ENCODE assay signal across 8 mouse cellular contexts in the genomic region with DNA sequence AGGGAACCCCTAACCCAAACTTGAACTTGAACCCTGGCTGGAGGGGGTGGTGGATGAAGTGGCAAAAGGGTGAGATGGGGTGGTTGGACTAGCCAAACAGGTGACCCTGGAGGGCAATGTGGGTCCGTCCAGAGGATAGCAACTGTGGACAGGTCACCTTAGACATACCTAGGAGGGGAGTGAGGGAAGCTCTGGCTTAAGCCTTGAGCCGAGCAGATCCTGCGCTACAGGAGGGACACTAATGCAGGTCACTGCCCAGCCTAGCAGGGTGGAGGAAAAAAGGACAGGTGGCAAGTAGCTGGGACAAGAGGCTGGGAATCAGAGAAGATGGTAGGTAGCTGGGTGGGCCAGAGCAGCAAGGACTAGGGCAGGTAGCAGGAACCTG. TPM values are rescaled to one million over a fixed set of nuclear protein-coding genes. Genes with fewer than 3 reads are reported as not detected.
DNase-seq lines count a peak whose midpoint lies in the region; ATAC-seq and TF ChIP-seq lines count a peak whose summit lies in the region.

No protein-coding gene starts in this region.

- no peak for ATAC-seq in forebrain, embryonic 16.5 days
- ATAC-seq in liver, embryonic 16.5 days (ENCODE audit: low read depth): no peak

- peak overlapping the region; percentile 94 for H3K4me2 ChIP-seq in forebrain, embryonic 16.5 days (ENCODE audit: low read length)
- peak overlapping the region; percentile 97 for H3K4me2 ChIP-seq in liver, embryonic 16.5 days (ENCODE audit: low read depth, low read length)

- peak overlapping the region; percentile 90 for H3K9ac ChIP-seq in heart, adult 2 months (ENCODE audit: low read depth, low read length)
- H3K9ac ChIP-seq in forebrain, embryonic 16.5 days (replicated peaks; ENCODE audit: low read depth, low read length): peak overlapping the region; percentile 80
- H3K9ac ChIP-seq in liver, embryonic 16.5 days (ENCODE audit: low read depth, low read length): peak overlapping the region; percentile 99

- peak overlapping the region; percentile 86 for H3K4me3 ChIP-seq in heart, adult 2 months
- H3K4me3 ChIP-seq in E14TG2a.4 (replicated peaks; ENCODE audit: low read length): peak overlapping the region; percentile 91
- peak overlapping the region; percentile 99 for H3K4me3 ChIP-seq in forebrain, embryonic 16.5 days (replicated peaks; ENCODE audit: low read length)
- H3K4me3 ChIP-seq in liver, embryonic 16.5 days (ENCODE audit: low read depth, low read length): peak overlapping the region; percentile 96

- no peaks in the 10 kb centered on the region for H3K9me3 ChIP-seq in E14TG2a.4 (ENCODE audit: low read length)
- no peaks in the 10 kb centered on the region for H3K9me3 ChIP-seq in forebrain, embryonic 16.5 days (ENCODE audit: control insufficient read depth, low read length)
- H3K9me3 ChIP-seq in liver, embryonic 16.5 days (replicated peaks; ENCODE audit: control insufficient read depth, low read length): no peaks in the 10 kb centered on the region

- TF ChIP-seq POLR2A in heart, adult 2 months (IDR thresholded peaks at IDR 0.05; ENCODE audit: insufficient read depth, low read depth, low read length): no peak

- TF ChIP-seq EP300 in heart, adult 2 months (IDR thresholded peaks at IDR 0.05; ENCODE audit: insufficient read depth, low read depth, low read length): no peak

- no peak for TF ChIP-seq CTCF in heart, adult 2 months (IDR thresholded peaks at IDR 0.05)
- TF ChIP-seq CTCF in E14TG2a.4 (conservative IDR thresholded peaks at IDR 0.05; ENCODE audit: low read length): no peak

- H3K36me3 ChIP-seq in heart, adult 2 months (ENCODE audit: control insufficient read depth, insufficient read depth, low read length): peaks cover 3% of the 10 kb centered on the region
- H3K36me3 ChIP-seq in E14TG2a.4 (ENCODE audit: insufficient read depth, low read length): peaks cover 52% of the 10 kb centered on the region
- H3K36me3 ChIP-seq in forebrain, embryonic 16.5 days (ENCODE audit: control insufficient read depth, insufficient read depth): no peaks in the 10 kb centered on the region
- peaks cover 11% of the 10 kb centered on the region for H3K36me3 ChIP-seq in liver, embryonic 16.5 days (ENCODE audit: control insufficient read depth, insufficient read depth)

- peak overlapping the region; percentile 88; the same call in 1 of the 2 replicates for H3K27ac ChIP-seq in heart, adult 2 months
- no peak overlapping the region for H3K27ac ChIP-seq in forebrain, embryonic 16.5 days (ENCODE audit: low read length)
- H3K27ac ChIP-seq in liver, embryonic 16.5 days (ENCODE audit: low read length): peak overlapping the region; percentile 96

- 10% methylated on average over 3 of the region's 3 CpGs for WGBS in heart, adult 2 months
- WGBS in forebrain, embryonic 16.5 days: 28% methylated on average over 3 of the region's 3 CpGs
- WGBS in liver, embryonic 16.5 days (ENCODE audit: insufficient replicate concordance): 5% methylated on average over 3 of the region's 3 CpGs

- peaks cover 34% of the 10 kb centered on the region for H3K4me1 ChIP-seq in heart, adult 2 months (ENCODE audit: control insufficient read depth, insufficient read depth, low read length)
- H3K4me1 ChIP-seq in E14TG2a.4 (replicated peaks; ENCODE audit: low read depth, low read length): peaks cover 86% of the 10 kb centered on the region
- H3K4me1 ChIP-seq in forebrain, embryonic 16.5 days (replicated peaks; ENCODE audit: control insufficient read depth, insufficient read depth, low read length): peaks cover 33% of the 10 kb centered on the region
- H3K4me1 ChIP-seq in liver, embryonic 16.5 days (ENCODE audit: control insufficient read depth, low read depth, low read length): peaks cover 77% of the 10 kb centered on the region

- intact Hi-C loops in heart, adult 2 months (cut with DNase I): no loop called here

- H3K27me3 ChIP-seq in heart, adult 2 months (ENCODE audit: control insufficient read depth, insufficient read depth, low read length): no peaks in the 10 kb centered on the region
- H3K27me3 ChIP-seq in E14TG2a.4 (ENCODE audit: insufficient read depth, low read length): no peaks in the 10 kb centered on the region
- no peaks in the 10 kb centered on the region for H3K27me3 ChIP-seq in forebrain, embryonic 16.5 days (replicated peaks; ENCODE audit: control insufficient read depth, insufficient read depth, low read length)
- no peaks in the 10 kb centered on the region for H3K27me3 ChIP-seq in liver, embryonic 16.5 days (ENCODE audit: control insufficient read depth, insufficient read depth, low read depth, low read length)

- DNase-seq in heart, adult 2 months: no peak
- no peak for DNase-seq in heart, adult 9 months (ENCODE audit: low spot score in 2 of 2)
- DNase-seq in urinary bladder, postnatal 36 days (ENCODE audit: low spot score in 2 of 2): no peak
- DNase-seq in natural killer cell, adult 2 months (ENCODE audit: low spot score in 2 of 2): no peak
- no peak for DNase-seq in ovary, postnatal 10 days (ENCODE audit: low spot score)

- peaks cover 13% of the 10 kb centered on the region for H3K79me2 ChIP-seq in heart, adult 2 months (replicated peaks; ENCODE audit: control insufficient read depth, insufficient read depth, low read length)

RNA-seq across cellular contexts. Expression of gene Upf1, which starts 1.1 kb away (rescaled TPM):
- total RNA-seq in heart, adult 2 months (2021): 10 to 100 TPM; 42.6 to 43.9 TPM
- polyA plus RNA-seq in heart, adult 2 months (2012; rRNA removed): 17.4 and 23.4 TPM in 2 replicates
- 11.8 and 13.6 TPM in 2 replicates for polyA plus RNA-seq in forebrain, embryonic 16.5 days (2015; fragmentation: Nextera tagmentation; extraction: Ambion mirVana)
- polyA plus RNA-seq in liver, embryonic 16.5 days (2015; fragmentation: Nextera tagmentation; extraction: Ambion mirVana): 5.5 and 5.6 TPM in 2 replicates

RNA-seq across cellular contexts. Expression of gene Comp, which starts 21.4 kb away (rescaled TPM):
- 1 to 10 TPM; 5.1 to 5.4 TPM for total RNA-seq in heart, adult 2 months (2021)
- 11.5 and 17.4 TPM in 2 replicates for polyA plus RNA-seq in heart, adult 2 months (2012; rRNA removed)
- 0.51 and 0.75 TPM in 2 replicates for polyA plus RNA-seq in forebrain, embryonic 16.5 days (2015; fragmentation: Nextera tagmentation; extraction: Ambion mirVana)
- 1.3 and 1.6 TPM in 2 replicates for polyA plus RNA-seq in liver, embryonic 16.5 days (2015; fragmentation: Nextera tagmentation; extraction: Ambion mirVana)

RNA-seq across cellular contexts. Expression of gene Gdf1, which starts 22.4 kb away (rescaled TPM):
- total RNA-seq in heart, adult 2 months (2021): not detected
- polyA plus RNA-seq in heart, adult 2 months (2012; rRNA removed): 0.14 TPM in 1 of 2 replicates, not detected in the other
- 3.9 and 5.8 TPM in 2 replicates for polyA plus RNA-seq in forebrain, embryonic 16.5 days (2015; fragmentation: Nextera tagmentation; extraction: Ambion mirVana)
- polyA plus RNA-seq in liver, embryonic 16.5 days (2015; fragmentation: Nextera tagmentation; extraction: Ambion mirVana): 0.18 and 0.34 TPM in 2 replicates

RNA-seq across cellular contexts. Expression of gene Cers1, which starts 36.4 kb away (rescaled TPM):
- under 1 TPM; 0.34 to 0.64 TPM for total RNA-seq in heart, adult 2 months (2021)
- polyA plus RNA-seq in heart, adult 2 months (2012; rRNA removed): 0.97 and 1.2 TPM in 2 replicates
- polyA plus RNA-seq in forebrain, embryonic 16.5 days (2015; fragmentation: Nextera tagmentation; extraction: Ambion mirVana): 32.7 and 35.8 TPM in 2 replicates
- 0.05 and 0.24 TPM in 2 replicates for polyA plus RNA-seq in liver, embryonic 16.5 days (2015; fragmentation: Nextera tagmentation; extraction: Ambion mirVana)

RNA-seq across cellular contexts. Expression of gene Cope, which starts 49.7 kb away (rescaled TPM):
- 100 to 1,000 TPM; 147 to 155 TPM for total RNA-seq in heart, adult 2 months (2021)
- 193 and 209 TPM in 2 replicates for polyA plus RNA-seq in heart, adult 2 months (2012; rRNA removed)
- 270 and 273 TPM in 2 replicates for polyA plus RNA-seq in forebrain, embryonic 16.5 days (2015; fragmentation: Nextera tagmentation; extraction: Ambion mirVana)
- 195 and 209 TPM in 2 replicates for polyA plus RNA-seq in liver, embryonic 16.5 days (2015; fragmentation: Nextera tagmentation; extraction: Ambion mirVana)
